Mouse (Mus musculus) lung, postnatal 14 days (tissue): ENCODE results near the gene Agap1.

Experiments used
- DNase-seq: peaks from one replicate; pipeline ENCODE4 v3.0.0; 2021

Gene Agap1

DNA sequence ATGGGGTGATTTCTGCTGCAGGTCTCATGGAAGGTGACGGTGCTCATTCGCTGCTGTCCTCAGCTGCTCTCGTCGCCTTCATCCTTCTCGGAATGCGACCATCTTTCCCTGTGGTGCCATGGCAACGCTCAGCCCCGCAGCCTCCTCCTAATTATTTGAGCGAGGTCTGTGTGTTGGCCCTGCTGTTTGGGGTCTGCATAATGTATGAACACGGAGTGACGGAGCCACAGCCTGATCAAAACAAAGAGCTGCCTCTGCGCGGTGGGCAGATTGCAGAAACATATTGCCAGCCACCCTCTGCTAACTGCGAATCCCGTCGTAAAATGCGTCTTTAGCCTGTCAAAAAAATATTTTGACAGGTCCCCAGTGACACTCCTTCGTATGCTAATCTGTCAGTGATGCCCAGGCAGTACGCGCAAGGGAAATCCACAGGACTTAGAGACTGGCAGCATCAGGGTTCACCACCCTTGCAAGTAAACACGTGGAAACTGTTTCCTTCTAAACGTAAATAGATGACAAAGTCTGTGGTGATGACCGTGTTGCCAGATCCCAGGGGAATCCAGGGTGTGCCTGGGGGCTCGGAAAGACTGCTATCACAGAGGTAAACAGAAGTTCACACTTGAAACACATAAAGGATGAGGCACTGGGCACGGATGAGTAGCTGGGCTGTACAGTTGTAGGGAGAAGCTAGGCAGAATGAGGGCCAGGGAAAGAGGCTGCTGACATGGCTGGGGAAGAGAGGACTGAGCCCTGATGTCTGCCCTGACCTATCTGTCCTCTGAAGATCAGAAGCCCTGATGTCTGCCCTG lies 95.7 kb downstream of the Agap1 start:
- DNase-seq: no peak

- no peak for DNase-seq
Observed at GRCm38 (mm10) chr1:89552470-89552869, 97.9 kb downstream of the Agap1 start.

DNA sequence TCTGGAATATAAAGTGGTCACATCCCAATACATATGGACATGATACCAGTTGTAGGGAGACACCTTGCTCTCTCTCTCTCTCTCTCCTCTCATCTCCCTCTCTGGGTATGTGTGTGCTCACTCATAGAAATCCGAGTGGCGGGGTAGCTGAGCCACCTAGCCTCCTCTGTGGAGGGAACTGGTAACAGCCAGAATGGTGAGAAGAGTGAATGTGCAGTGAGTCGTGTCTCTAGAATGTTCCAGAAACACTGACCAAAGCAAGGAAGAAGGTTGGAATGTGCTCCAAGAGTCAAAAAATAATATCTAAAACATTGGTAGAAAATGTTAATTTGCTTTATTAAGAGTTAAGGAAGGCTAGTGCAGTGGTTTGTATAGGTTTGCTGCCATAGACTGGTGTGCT lies 99.2 kb downstream of the Agap1 start:
- DNase-seq: no peak

DNA sequence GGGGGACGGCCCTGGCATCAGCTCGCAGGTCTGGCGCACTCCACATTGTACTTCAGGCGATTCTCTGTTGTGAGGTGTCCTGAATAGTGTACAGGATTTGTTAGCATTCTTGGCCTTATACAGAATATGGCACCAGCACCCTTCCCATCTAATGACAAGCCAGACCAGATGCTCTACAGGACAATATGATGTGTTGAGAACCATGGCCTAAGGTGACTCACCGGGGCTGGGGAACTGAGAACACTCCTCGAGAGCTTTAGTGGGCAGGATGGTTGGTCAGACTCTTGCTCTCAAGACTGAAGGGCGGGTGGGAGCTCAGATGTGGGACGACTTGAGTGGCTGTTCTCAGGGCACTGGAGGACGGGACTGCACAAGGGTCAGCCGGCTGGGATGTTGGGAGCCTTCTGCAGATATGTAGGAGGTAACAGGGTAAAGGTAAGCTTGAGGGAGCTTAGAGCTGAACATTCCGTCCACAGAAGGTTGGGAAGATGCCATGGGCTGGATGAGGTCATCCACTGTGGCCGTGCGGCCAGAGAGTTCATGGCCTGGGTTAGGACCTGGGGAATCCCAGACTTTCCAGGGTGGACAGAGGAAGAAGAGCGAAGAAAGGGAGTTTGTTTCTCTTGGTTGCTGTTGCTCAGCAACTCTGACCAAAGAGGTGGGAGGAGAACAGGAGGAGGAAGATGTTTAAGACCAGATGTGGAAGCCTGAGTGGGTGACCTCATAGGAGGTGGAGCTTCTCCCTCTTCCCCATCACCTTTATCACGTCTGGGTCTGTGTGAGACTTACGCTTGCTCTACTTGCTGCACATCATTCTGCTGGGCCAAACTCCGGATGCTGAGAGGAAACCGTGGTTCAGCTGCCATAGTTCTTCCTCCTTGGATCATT lies 100.6 kb downstream of the Agap1 start:
- DNase-seq: peak; percentile 46

DNA sequence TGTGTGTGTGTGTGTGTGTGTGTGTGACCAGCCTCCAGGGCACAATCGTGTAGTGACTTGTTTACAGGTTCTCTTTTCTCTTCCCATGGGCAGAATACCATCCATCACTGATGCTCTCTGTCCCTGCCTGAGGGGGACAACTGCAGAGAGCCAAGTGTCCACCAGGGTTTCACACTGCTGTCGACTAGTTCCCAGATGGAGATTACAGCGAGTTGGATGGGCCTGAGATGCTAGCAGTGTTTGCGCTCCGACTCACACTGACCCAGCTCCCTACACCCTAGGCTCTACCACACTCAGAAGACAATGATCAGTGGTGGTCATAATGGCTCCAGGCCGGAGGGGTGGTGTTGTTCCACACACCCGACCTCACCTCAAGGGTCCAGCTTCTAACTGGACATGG lies 101.4 kb downstream of the Agap1 start:
- DNase-seq: no peak

- DNase-seq: no peak
Observed at GRCm38 (mm10) chr1:89557401-89557800, 102.8 kb downstream of the Agap1 start.

DNA sequence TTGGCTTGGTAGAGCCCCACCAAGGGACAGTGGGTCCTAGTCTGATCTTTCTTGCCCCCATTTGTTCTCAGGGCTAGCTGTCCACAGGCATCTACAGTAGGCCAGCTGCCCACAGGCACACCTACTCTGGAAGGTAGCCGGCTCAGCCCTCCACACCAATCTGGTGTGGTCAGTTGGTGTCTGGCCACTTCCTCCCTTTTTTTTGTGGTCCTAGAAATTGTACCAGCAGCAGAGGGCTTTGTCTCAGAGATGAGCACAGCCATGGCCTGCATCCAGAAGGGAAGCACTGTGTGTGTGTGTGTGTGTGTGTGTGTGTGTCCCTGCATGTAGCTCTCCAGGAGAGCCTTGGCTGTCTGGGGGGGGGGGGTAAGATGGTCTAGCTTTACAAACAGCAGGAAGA lies 103.5 kb downstream of the Agap1 start:
- peak; percentile 46 for DNase-seq

GRCm38 (mm10) chr1:89563399-89563798 lies 108.8 kb downstream of the Agap1 start:
- no peak for DNase-seq

- DNase-seq: no peak
Observed at GRCm38 (mm10) chr1:89566578-89567488, 112.2 kb downstream of the Agap1 start.

- DNase-seq: no peak
Observed at GRCm38 (mm10) chr1:89568546-89569405, 114.2 kb downstream of the Agap1 start.

GRCm38 (mm10) chr1:89570522-89571299 lies 116.1 kb downstream of the Agap1 start:
- no peak for DNase-seq

- DNase-seq: no peak
Observed at GRCm38 (mm10) chr1:89573486-89573885, 118.9 kb downstream of the Agap1 start.

DNA sequence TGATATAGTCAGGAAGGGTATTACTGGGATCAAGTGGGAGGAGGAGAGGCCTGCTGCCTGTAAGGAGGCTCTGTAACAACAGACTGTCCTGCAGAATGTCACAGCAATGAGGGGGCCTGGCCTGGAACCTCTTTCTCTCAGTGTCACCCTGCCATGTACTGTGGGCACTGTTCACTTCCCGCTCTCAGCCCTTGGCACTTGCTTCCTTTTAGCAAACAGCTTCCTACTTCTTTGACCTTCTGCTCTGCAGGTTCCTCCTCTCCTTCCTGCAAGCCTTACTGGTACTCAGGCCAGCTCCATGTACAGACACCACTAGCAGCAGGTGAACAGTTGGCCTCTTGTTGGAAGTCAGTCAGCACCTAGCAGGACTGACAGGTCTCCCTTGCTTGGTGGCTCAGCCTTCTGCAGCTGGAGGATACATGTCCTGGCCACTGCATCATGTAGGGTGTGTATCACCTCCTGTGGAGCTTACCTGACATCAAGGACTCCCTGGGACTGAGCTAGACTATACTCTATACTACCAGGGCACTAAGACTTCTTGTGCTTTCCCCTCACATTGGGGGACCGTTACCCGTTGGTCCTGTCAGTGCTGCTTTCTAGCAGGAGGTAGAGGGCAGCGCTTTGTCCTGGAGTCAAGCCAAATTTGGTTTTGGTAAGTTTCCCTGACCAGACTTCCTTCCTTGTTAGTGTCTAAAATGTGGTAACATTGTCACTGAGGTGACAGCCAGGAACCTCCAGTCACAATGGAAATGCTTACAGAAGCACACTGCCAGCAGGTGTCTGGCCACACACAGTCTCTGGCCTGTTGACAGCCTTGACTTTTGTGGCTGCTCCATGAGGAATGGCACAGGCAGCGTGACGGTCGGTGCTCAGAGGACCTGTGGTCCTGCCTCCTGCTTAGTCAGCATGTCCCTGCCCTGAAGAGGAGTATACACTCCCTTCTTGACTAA lies 120.6 kb downstream of the Agap1 start:
- no peak for DNase-seq

- DNase-seq: no peak
Observed at GRCm38 (mm10) chr1:89576174-89576890, 121.7 kb downstream of the Agap1 start.

DNA sequence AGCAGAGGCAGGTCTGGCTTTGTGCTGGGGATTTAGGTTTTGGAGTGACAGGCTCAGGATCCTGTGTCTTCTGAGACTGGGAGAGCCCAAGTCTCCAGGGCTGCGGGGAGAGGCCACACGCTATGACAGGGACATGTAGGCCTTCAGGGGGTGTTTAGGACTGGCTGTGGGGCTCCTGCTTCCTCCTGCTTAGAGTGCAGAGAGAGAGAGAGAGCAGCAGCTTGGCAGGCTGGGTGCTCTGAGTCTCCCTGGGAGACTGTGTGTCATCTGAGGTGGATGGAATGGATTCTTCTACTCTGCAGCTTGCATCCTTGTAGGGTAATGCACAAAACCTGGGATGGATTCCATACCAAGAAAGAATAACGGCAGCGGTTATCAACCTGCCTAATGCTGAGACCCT lies 122.4 kb downstream of the Agap1 start:
- DNase-seq: peak; percentile 20

GRCm38 (mm10) chr1:89580031-89580998 lies 125.7 kb downstream of the Agap1 start:
- DNase-seq: peak; percentile 76

GRCm38 (mm10) chr1:89580999-89581765 lies 126.6 kb downstream of the Agap1 start:
- DNase-seq: peak; percentile 61
